Mouse (Mus musculus) small intestine, adult 2 months (tissue): ENCODE measurements at regions not wholly inside any gene's neighbourhood (a gene's known extent, or its start where the extent isn't known, plus 50 kb on each side); places are given as distances from the start of the nearest gene placed in this dataset.

Experiments used
- H3K27ac ChIP-seq: fragments of 200-500 bp; 2 replicates; pipeline ENCODE4 v1.5.1; 2012; ENCODE audit warnings: low read depth, low read length, control low read depth, inconsistent platforms; ENCODE audit not compliant: insufficient read depth
- H3K27me3 ChIP-seq: fragments of 200-500 bp; 2 replicates; pipeline ENCODE4 v1.6.1; 2012; ENCODE audit warnings: mild to moderate bottlenecking, moderate library complexity, low read length, inconsistent platforms; ENCODE audit not compliant: control insufficient read depth, insufficient read depth
- H3K36me3 ChIP-seq: fragments of 200-500 bp; 2 replicates; pipeline ENCODE4 v1.6.1; 2012; ENCODE audit warnings: mild to moderate bottlenecking, low read length, control low read depth, inconsistent platforms; ENCODE audit not compliant: control insufficient read depth, insufficient read depth
- H3K4me1 ChIP-seq: fragments of 200-500 bp; 2 replicates; pipeline ENCODE4 v1.6.1; 2012; ENCODE audit warnings: low read length, inconsistent platforms, mixed read lengths; ENCODE audit not compliant: control insufficient read depth, insufficient read depth, insufficient read length
- H3K4me3 ChIP-seq: fragments of 200-500 bp; 2 replicates; pipeline ENCODE4 v1.5.1; 2012; ENCODE audit warnings: low read depth, mild to moderate bottlenecking, control low read depth, inconsistent platforms, low read length, moderate library complexity
- CTCF ChIP-seq: fragments of 200-500 bp; IDR thresholded peaks from 2 replicates; pipeline ENCODE4 v1.5.1; 2012; ENCODE audit warnings: low read depth, mild to moderate bottlenecking, control low read depth, inconsistent platforms, low read length, moderate library complexity, mixed read lengths; ENCODE audit not compliant: insufficient replicate concordance, insufficient read length; ENCODE audit errors: extremely low read depth
- POLR2A ChIP-seq: fragments of 200-500 bp; IDR thresholded peaks from 2 replicates; pipeline ENCODE4 v1.6.1; 2012; ENCODE audit warnings: low read depth, mild to moderate bottlenecking, control low read depth, inconsistent platforms, low read length, moderate library complexity
- WGBS: fragments of 180-500 bp; shearing (Covaris S2); methylation state at CpG from one replicate; pipeline ENCODE4 v1.1.7; 2018; 5-methylcytosine and 5-hydroxymethylcytosine counted together

DNA sequence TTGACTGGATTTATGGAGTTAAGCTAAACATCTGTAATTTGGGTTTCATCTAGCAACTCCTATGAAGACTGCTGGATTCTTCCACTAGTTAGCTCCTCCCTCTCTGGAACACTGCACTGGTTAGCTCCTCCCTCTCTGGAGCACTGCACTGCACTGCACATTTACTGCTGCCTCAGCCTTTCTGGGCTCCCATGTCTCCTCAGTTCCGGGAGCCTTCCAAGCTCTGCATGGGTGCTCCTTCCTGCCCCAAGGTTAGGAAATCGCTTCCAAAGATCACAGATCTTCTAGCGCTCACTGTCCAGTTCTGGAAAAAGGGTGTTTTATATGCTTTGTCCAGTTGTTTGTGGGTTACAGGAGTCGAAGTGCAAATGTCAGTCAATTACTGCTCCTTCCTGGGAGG lies 359.1 kb downstream of the Pik3r1 start:
- Histone ChIP-seq H3K27me3 (no peaks in the 10 kb centered on the region), H3K4me1 (no peaks in the 10 kb centered on the region), H3K27ac (no peak overlapping the region), H3K36me3 (no peaks in the 10 kb centered on the region), H3K4me3 (no peak overlapping the region)
- 78% methylated on average over 4 of the region's 4 CpGs for WGBS
- no peak for TF ChIP-seq POLR2A
- TF ChIP-seq CTCF, result no peak

- no peaks in the 10 kb centered on the region for H3K4me1 ChIP-seq
- 83% methylated on average over 1 of the region's 1 CpGs for WGBS
- H3K27me3 ChIP-seq, result no peaks in the 10 kb centered on the region
- TF ChIP-seq CTCF (no peak), POLR2A (no peak)
- no peak overlapping the region for H3K27ac ChIP-seq
- H3K36me3 ChIP-seq, result no peaks in the 10 kb centered on the region
- H3K4me3 ChIP-seq, result no peak overlapping the region
Measured at GRCm38 (mm10) chr13:101407633-101408032, 360.4 kb downstream of the Pik3r1 start.

DNA sequence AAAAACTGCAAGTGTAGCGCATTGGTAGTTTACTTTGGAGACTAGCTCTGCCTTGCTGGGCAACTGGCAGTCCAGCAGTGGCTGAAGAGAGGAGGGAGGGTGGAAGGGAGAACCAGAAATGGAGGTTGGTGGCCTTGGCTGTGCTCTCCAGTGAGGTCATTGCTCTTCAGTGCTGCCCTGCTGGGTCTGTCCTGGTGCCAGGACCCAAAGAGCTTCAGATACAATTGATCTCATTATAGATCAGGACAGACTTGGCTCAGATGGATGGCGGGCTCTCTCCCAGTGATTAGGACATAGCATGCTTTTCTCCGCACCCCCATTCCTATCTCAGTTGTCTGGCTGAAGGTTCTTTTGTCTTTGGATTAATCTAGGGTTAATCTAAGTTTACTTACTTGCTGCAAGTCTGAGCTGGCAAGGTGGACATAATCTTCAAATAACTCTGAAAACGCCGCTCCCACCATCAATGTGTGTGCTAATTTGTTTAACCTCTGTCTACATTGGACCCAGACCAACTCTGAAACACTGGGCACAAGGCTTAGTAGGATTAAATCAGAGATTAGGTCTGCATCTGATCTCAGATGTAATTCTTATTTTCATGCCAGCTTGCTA lies 394.3 kb downstream of the Pik3r1 start:
- WGBS, result 88% methylated on average over 5 of the region's 5 CpGs
- no peak overlapping the region for H3K27ac ChIP-seq
- no peaks in the 10 kb centered on the region for H3K36me3 ChIP-seq
- H3K4me3 ChIP-seq, result no peak overlapping the region
- H3K4me1 ChIP-seq, result no peaks in the 10 kb centered on the region
- TF ChIP-seq POLR2A, result no peak
- TF ChIP-seq CTCF, result no peak
- H3K27me3 ChIP-seq, result no peaks in the 10 kb centered on the region

GRCm38 (mm10) chr13:101371906-101372305 lies 396.1 kb downstream of the Pik3r1 start:
- Histone ChIP-seq H3K27ac (no peak overlapping the region), H3K27me3 (no peaks in the 10 kb centered on the region), H3K4me3 (no peak overlapping the region), H3K36me3 (no peaks in the 10 kb centered on the region), H3K4me1 (no peaks in the 10 kb centered on the region)
- 39% methylated on average over 1 of the region's 1 CpGs for WGBS
- TF ChIP-seq CTCF (no peak), POLR2A (no peak)

DNA sequence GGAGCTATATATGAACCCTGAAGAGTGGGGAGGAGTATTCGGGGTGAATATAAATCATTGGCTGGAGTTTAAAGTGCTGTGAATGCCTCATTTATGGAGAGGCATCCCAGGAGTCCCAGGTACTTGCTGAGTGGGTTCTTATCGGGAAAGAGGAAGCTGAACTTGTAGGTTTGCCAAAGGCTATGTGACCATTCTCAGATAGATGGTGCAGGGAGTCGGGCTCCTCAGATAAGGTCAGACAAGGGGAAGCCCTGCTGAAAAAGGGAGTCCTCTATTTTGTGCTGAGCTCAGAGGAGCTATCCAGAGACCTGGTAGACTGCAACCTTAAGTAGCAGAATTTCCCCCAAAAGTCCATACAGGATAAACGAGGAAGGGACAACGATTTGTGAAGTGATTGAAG lies 399.8 kb downstream of the Pik3r1 start:
- no peak for TF ChIP-seq POLR2A
- no peak for TF ChIP-seq CTCF
- WGBS, result 52% methylated on average over 5 of the region's 5 CpGs
- no peak overlapping the region for H3K27ac ChIP-seq
- no peak overlapping the region for H3K4me3 ChIP-seq
- no peaks in the 10 kb centered on the region for H3K27me3 ChIP-seq
- no peaks in the 10 kb centered on the region for H3K4me1 ChIP-seq
- H3K36me3 ChIP-seq, result no peaks in the 10 kb centered on the region

GRCm38 (mm10) chr13:101355363-101355762 lies 412.7 kb downstream of the Pik3r1 start:
- 92% methylated on average over 3 of the region's 3 CpGs for WGBS
- no peaks in the 10 kb centered on the region for H3K36me3 ChIP-seq
- H3K4me1 ChIP-seq, result no peaks in the 10 kb centered on the region
- no peak overlapping the region for H3K27ac ChIP-seq
- H3K27me3 ChIP-seq, result no peaks in the 10 kb centered on the region
- TF ChIP-seq POLR2A (no peak), CTCF (no peak)
- H3K4me3 ChIP-seq, result no peak overlapping the region

- TF ChIP-seq POLR2A, result no peak
- TF ChIP-seq CTCF, result no peak
- no peak overlapping the region for H3K27ac ChIP-seq
- H3K4me3 ChIP-seq, result no peak overlapping the region
- H3K4me1 ChIP-seq, result no peaks in the 10 kb centered on the region
- no peaks in the 10 kb centered on the region for H3K36me3 ChIP-seq
- H3K27me3 ChIP-seq, result no peaks in the 10 kb centered on the region
- WGBS, result 56% methylated on average over 4 of the region's 4 CpGs
Measured at GRCm38 (mm10) chr13:101351123-101351522, 416.9 kb downstream of the Pik3r1 start.
